Mouse (Mus musculus) neural tube, embryonic 11.5 days (tissue): Measurements from ENCODE around the gene Smpdl3a. TPM values are rescaled to one million over a fixed set of nuclear protein-coding genes. Genes with fewer than 3 reads are reported as not detected.

ENCODE experiments used
- ATAC-seq: fragments of 200-750 bp; cut with Nextera tagmentation; 2 replicates; pipeline ENCODE4 v1.8.0; 2017; ENCODE audit warnings: moderate number of reproducible peaks, mild to moderate bottlenecking, moderate TSS enrichment, moderate library complexity; ENCODE audit not compliant: insufficient read depth, low FRiP score, low TSS enrichment
- DNase-seq: peaks from one replicate; pipeline ENCODE4 v3.0.0-alpha.2; 2015; ENCODE audit warnings: low spot score
- H3K27ac ChIP-seq: fragments of 300-500 bp; sonication (generic); 2 replicates; pipeline ENCODE4 v1.5.1; 2014; ENCODE audit warnings: low read depth, mild to moderate bottlenecking, low read length
- H3K27me3 ChIP-seq: fragments of 300-500 bp; sonication (generic); 2 replicates; pipeline ENCODE4 v1.6.1; 2014; ENCODE audit warnings: mild to moderate bottlenecking, low read length, mixed read lengths; ENCODE audit not compliant: control insufficient read depth, insufficient read depth
- H3K36me3 ChIP-seq: fragments of 300-500 bp; sonication (generic); 2 replicates; pipeline ENCODE4 v1.6.1; 2014; ENCODE audit warnings: mild to moderate bottlenecking, low read length, moderate library complexity, mixed read lengths; ENCODE audit not compliant: control insufficient read depth, insufficient read depth
- H3K4me1 ChIP-seq: fragments of 300-500 bp; sonication (generic); 2 replicates; pipeline ENCODE4 v1.6.1; 2014; ENCODE audit warnings: low read length, mixed read lengths; ENCODE audit not compliant: control insufficient read depth, insufficient read depth
- H3K4me2 ChIP-seq: fragments of 300-500 bp; sonication (generic); 2 replicates; pipeline ENCODE4 v1.6.1; 2014; ENCODE audit warnings: low read depth, mild to moderate bottlenecking, moderate library complexity
- H3K4me3 ChIP-seq: fragments of 300-500 bp; sonication (generic); 2 replicates; pipeline ENCODE4 v1.5.1; 2014; ENCODE audit warnings: low read depth, low read length
- H3K9ac ChIP-seq: fragments of 300-500 bp; sonication (generic); 2 replicates; pipeline ENCODE4 v1.6.1; 2014; ENCODE audit warnings: mild to moderate bottlenecking, low read length
- H3K9me3 ChIP-seq: fragments of 300-500 bp; sonication (generic); 2 replicates; pipeline ENCODE4 v1.6.1; 2016; ENCODE audit warnings: low read length; ENCODE audit not compliant: control insufficient read depth
- WGBS: fragments of 180-500 bp; shearing (Covaris S2); extraction: QIAGEN DNeasy Blood & Tissue Kit; methylation state at CpG from one replicate; pipeline ENCODE4 v1.1.7; 2014; 5-methylcytosine and 5-hydroxymethylcytosine counted together
- polyA plus RNA-seq: library from polyadenylated mRNA; unstranded; fragments of >200 nt; fragmentation: Nextera tagmentation; extraction: Ambion mirVana; gene quantifications from 2 replicates; pipeline ENCODE4 v1.2.1, GENCODE M21; 2014

Gene Smpdl3a
- polyA plus RNA-seq, 1 experiment from 2014 or later = 14.0 TPM

DNA sequence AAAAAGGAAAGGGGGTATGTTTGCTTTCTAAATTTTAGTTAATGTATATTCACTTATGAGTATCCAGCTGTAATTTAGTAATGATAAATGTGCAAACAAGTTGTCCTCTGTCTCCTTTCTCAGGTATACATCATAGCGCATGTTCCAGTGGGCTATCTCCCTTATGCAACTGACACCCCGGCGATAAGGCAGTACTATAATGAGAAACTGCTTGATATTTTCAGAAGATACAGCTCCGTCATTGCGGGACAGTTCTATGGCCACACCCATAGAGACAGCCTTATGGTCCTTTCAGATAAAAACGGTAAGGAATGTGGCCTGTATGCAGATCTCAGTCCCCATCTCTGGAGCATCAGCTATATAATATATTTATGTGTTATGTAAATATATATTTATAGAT is 13.6 kb downstream of the Smpdl3a start:
- no peak overlapping the region for H3K4me3 ChIP-seq
- ATAC-seq (no peak), DNase-seq (no peak)
- H3K9me3 ChIP-seq = no peaks in the 10 kb centered on the region
- H3K36me3 ChIP-seq = 0 out of 2 replicates have a peak, but pooled peaks cover 3% of the 10 kb centered on the region
- H3K27ac ChIP-seq = no peak overlapping the region
- no peaks in the 10 kb centered on the region for H3K27me3 ChIP-seq
- no peak overlapping the region for H3K9ac ChIP-seq
- no peaks in the 10 kb centered on the region for H3K4me1 ChIP-seq
- 88% methylated on average over 6 of the region's 6 CpGs for WGBS
- H3K4me2 ChIP-seq = no peak overlapping the region

DNA sequence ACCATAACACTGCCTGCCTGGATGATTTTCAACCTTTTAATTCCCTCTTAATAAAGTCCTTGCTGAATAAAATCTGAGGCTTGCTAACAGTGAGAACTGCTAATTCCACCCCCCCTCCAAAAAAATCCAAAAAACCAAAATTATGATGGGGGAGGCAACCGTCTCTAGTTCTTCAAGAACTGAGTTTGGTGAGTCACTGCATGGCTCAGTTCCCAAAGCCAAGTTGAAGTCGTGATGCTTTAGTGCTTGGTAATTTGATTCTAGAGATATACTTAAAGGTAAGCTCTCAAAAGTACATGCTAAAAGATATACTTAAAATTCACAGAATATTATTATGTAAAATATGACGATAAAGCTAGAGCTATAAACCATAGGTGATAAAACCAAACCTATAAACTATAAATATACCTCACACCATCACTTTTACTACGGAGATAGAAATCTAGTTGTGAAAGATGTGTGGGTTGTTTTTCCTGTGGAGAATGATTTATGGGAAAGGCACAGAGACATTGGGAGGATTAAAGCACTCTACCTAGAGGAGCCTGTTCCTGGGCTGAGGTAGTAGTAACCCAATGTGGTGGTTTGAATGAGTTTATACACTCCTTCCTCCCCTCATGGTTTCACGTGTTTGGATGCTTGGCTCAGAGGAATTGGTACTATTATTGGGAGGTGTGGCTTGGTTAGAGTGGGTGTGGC is 18.2 kb downstream of the Smpdl3a start:
- DNase-seq (no peak), ATAC-seq (no peak)
- Histone ChIP-seq H3K27ac (no peak overlapping the region), H3K27me3 (no peaks in the 10 kb centered on the region), H3K4me3 (no peak overlapping the region), H3K36me3 (no peaks in the 10 kb centered on the region), H3K4me1 (no peaks in the 10 kb centered on the region), H3K9ac (no peak overlapping the region), H3K4me2 (no peak overlapping the region), H3K9me3 (no peaks in the 10 kb centered on the region)
- 89% methylated on average over 5 of the region's 5 CpGs for WGBS

DNA sequence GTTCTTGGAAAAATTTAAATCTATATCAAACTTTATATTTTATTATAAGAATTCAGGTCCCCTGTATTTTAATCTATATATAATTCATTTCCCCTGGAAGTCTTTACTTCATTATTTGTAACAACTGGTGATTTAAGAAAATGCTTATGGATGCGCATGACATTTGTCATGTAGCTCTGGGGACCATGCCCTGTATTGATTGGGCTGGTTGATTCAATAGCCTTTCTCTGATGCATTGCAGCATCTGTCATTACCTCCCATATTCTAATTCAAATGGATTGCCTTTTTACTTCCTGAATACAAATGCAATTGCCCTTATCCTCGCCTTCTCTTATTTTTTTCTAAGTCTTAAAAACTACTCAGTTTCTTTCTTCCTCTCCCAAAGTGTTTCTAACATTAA is 20.2 kb downstream of the Smpdl3a start:
- Histone ChIP-seq H3K27me3 (no peaks in the 10 kb centered on the region), H3K4me2 (no peak overlapping the region), H3K9me3 (no peaks in the 10 kb centered on the region), H3K9ac (no peak overlapping the region), H3K4me1 (no peaks in the 10 kb centered on the region), H3K36me3 (no peaks in the 10 kb centered on the region), H3K27ac (no peak overlapping the region), H3K4me3 (no peak overlapping the region)
- DNase-seq (no peak), ATAC-seq (no peak)
- WGBS = 67% methylated on average over 2 of the region's 2 CpGs

DNA sequence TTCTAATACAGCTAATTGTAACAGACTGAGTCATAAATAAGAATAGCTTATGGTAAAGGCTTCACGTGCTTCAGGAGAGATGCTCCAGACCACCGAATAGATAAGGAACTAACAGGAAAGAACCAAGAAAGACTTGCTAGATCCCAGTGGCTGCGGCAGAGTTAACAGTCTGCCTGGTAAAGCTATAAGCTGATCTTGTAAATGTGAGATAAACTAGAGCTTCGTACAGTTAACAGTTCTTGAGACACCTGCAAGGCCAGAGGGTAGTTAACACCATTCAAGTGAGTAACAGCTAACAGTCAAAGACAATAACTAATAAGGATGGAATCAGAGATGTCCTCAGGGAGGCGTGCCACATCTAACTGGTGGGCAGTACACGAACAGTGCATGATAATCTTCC is 21.7 kb downstream of the Smpdl3a start:
- Histone ChIP-seq H3K27ac (no peak overlapping the region), H3K4me2 (no peak overlapping the region), H3K36me3 (no peaks in the 10 kb centered on the region), H3K9me3 (no peaks in the 10 kb centered on the region), H3K9ac (no peak overlapping the region), H3K4me1 (no peaks in the 10 kb centered on the region), H3K27me3 (no peaks in the 10 kb centered on the region), H3K4me3 (no peak overlapping the region)
- no peak for ATAC-seq
- no peak for DNase-seq
- 91% methylated on average over 6 of the region's 6 CpGs for WGBS

DNA sequence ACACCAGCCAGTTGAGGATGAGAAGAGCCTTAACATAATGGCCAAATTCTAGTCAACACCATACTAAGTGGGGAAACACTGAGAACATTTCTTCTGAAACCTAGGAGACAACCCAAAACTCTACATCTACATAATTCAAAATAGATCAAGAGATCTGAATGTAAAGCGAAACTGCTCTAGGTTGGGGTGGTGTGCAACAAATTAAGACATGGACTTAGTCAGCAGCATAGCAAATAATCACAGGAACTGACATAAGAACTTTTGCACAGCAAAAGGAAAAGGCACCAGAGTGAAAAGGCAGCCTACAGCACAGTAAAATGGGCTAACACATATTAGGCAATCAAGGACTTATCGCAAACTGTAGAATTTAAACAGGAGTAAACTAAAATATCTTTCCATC is 25.1 kb downstream of the Smpdl3a start:
- Histone ChIP-seq H3K27ac (no peak overlapping the region), H3K27me3 (no peaks in the 10 kb centered on the region), H3K9me3 (no peaks in the 10 kb centered on the region), H3K9ac (no peak overlapping the region), H3K4me3 (no peak overlapping the region), H3K4me1 (no peaks in the 10 kb centered on the region), H3K36me3 (no peaks in the 10 kb centered on the region), H3K4me2 (no peak overlapping the region)
- WGBS = 92% methylated on average over 2 of the region's 2 CpGs
- no peak for ATAC-seq
- no peak for DNase-seq

DNA sequence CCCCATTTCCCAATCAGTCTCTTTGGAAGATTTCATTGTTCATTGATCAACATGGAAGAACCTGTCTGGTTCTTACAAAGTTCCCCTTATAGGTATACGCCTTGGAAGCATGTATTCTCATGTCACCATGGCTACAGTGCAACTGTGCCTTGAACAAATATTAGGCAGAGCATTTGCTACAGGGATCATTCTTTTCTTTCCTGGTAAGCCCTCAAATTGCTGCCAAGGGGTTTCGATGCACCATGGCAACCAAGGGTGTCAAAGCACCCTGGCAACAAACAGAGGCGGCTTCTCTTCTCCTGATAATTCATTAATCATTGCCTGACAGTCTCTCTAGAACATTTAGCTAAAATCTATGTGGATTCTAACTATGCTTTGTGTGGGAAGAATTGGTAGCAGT is 28.3 kb downstream of the Smpdl3a start:
- Histone ChIP-seq H3K27ac (no peak overlapping the region), H3K4me2 (no peak overlapping the region), H3K4me3 (no peak overlapping the region), H3K27me3 (no peaks in the 10 kb centered on the region), H3K36me3 (no peaks in the 10 kb centered on the region), H3K9ac (no peak overlapping the region), H3K4me1 (no peaks in the 10 kb centered on the region), H3K9me3 (no peaks in the 10 kb centered on the region)
- DNase-seq (peak; percentile 83), ATAC-seq (peak; percentile 93)
- 17% methylated on average over 3 of the region's 3 CpGs for WGBS

DNA sequence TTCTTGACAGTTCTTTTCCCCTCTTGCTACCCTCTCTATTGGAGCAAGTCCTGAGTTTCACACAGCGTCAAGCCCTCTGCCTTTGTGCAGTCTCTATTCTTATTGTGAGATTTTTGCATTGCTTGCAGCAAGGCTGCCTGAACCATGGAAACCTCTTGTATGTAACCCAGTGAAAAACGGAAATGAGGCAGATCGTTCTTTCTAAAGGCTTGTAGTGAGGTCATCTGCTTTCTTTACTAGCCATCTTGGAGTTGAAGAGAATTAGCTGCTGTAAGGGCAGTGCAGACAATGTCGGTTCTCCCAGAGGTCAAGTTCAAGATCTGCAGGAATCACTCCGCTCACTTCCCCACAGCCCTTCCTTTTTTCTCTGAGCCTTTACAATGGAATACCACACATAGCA is 34.5 kb downstream of the Smpdl3a start:
- H3K9ac ChIP-seq = no peak overlapping the region
- ATAC-seq (peak; percentile 85), DNase-seq (peak; percentile 38)
- 40% methylated on average over 5 of the region's 5 CpGs for WGBS
- no peak overlapping the region for H3K4me3 ChIP-seq
- no peaks in the 10 kb centered on the region for H3K36me3 ChIP-seq
- no peaks in the 10 kb centered on the region for H3K27me3 ChIP-seq
- H3K9me3 ChIP-seq = no peaks in the 10 kb centered on the region
- no peak overlapping the region for H3K27ac ChIP-seq
- H3K4me1 ChIP-seq = no peaks in the 10 kb centered on the region
- no peak overlapping the region for H3K4me2 ChIP-seq

DNA sequence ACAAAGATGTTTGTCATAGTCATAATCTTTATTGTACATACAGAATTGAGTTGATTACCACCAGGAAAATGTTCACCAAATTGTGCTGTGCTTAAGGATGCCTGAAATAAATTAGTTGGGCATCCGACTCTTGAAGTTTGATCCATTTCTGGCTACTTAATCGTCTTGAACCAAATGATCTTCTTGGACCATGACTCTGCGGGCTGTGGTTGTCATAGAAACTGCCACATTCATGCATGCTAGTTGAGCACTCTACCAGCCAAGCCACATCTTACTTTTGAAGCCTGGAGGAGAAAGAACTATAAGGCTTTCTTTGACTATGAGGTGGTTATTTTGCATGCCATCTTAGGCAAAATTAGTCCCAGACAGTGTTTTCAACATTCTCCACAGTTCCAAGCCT is 35.5 kb downstream of the Smpdl3a start:
- Histone ChIP-seq H3K4me2 (no peak overlapping the region), H3K9ac (no peak overlapping the region), H3K27ac (no peak overlapping the region), H3K9me3 (no peaks in the 10 kb centered on the region), H3K36me3 (no peaks in the 10 kb centered on the region), H3K4me3 (no peak overlapping the region), H3K4me1 (no peaks in the 10 kb centered on the region), H3K27me3 (no peaks in the 10 kb centered on the region)
- no peak for DNase-seq
- WGBS = 78% methylated on average over 3 of the region's 3 CpGs
- ATAC-seq = no peak

DNA sequence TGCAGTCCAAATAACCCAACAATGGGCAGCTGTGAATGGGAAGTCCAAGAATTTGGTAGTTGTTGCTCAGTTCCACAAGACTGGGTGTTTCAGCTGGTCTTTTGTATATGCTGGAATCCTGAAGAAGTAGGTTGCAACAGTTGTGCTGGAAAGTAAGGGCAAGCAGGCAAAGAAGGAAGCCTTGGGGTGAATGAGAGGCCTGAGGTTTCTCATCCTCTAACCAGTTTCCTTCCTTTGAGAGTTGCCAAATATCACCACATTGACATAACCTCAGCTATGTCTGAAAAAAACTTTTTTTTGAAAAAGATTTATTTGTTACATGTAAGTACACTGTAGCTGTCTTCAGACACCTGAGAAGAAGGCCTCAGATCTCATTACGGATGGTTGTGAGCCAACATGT is 41.0 kb downstream of the Smpdl3a start:
- Histone ChIP-seq H3K36me3 (no peaks in the 10 kb centered on the region), H3K4me2 (no peak overlapping the region), H3K9ac (no peak overlapping the region), H3K9me3 (no peaks in the 10 kb centered on the region), H3K4me3 (no peak overlapping the region), H3K27ac (no peak overlapping the region), H3K4me1 (no peaks in the 10 kb centered on the region), H3K27me3 (no peaks in the 10 kb centered on the region)
- DNase-seq (no peak), ATAC-seq (no peak)
- 97% methylated on average over 1 of the region's 1 CpGs for WGBS
